Mouse (Mus musculus): ENCODE measurements at regions not wholly inside any gene's neighbourhood (a gene's known extent, or its start where the extent isn't known, plus 50 kb on each side); places are given as distances from the start of the nearest gene placed in this dataset.

DNA sequence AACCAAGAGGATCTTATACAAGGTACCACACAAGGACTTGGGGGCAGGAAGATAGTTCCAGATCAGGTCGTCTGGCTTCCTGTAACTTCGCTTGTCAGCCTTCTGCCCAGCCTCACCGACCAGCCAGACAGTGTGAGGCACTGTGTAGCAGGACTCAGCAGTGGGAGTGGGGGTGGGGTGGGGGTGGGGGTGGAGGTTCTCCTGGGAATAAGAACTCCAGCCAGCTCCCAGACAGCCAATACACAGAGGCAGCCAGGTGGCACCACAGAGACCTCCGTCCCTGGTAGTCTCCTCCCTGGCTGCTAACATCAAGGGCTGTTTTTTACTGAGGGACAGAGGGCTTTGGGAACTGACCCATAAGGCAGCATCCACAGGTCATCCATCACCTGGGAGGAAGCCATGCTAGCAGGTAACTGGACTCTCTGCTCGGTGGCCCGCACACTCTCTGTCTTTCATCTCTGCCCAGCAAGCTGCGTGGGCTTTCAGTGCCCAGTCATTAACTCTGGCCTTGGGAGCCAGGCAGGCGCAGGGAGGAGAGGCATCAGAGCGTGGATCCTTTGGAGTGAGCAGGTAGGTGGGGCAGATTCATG lies 60.3 kb upstream of the Wnt4 start:
- Histone ChIP-seq H3K4me3 (replicated peaks) (no peak overlapping the region), H3K4me1 (ENCODE audit: control insufficient read depth) (no peaks in the 10 kb centered on the region), H3K27me3 (ENCODE audit: control insufficient read depth) (no peaks in the 10 kb centered on the region; the same call in 1 of the 2 replicates), H3K9me3 (ENCODE audit: control insufficient read depth, low read length) (no peaks in the 10 kb centered on the region), H3K36me3 (ENCODE audit: control insufficient read depth) (no peaks in the 10 kb centered on the region)
- no peak for TF ChIP-seq TAL1 (IDR thresholded peaks at IDR 0.05; ENCODE audit: low read length)

DNA sequence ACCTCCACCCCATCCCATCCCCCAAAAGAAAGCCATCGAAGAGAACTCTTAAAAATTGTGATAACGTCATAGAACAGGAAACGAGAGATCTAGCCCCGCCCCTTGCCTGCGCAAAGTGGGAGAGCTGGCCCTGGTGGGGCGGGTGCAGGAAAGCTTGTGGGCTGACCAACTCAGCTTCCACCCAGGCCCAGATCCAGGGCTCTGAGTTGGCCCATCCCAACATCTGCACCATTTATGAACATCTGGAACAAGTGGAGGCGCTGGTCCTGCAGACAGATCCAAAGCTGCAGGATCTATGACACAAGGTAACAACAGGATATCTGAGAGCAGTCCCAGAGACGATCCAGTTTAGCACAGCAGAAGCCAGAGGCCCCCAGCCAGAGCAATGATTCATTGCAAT lies 62.7 kb upstream of the Wnt4 start:
- Histone ChIP-seq H3K9me3 (ENCODE audit: control insufficient read depth, low read length) (no peaks in the 10 kb centered on the region), H3K27me3 (ENCODE audit: control insufficient read depth) (no peaks in the 10 kb centered on the region; the same call in 1 of the 2 replicates), H3K36me3 (ENCODE audit: control insufficient read depth) (no peaks in the 10 kb centered on the region), H3K4me3 (replicated peaks) (no peak overlapping the region), H3K4me1 (ENCODE audit: control insufficient read depth) (no peaks in the 10 kb centered on the region)
- no peak for TF ChIP-seq TAL1 (IDR thresholded peaks at IDR 0.05; ENCODE audit: low read length)
- no peak for TF ChIP-seq GATA1 (IDR thresholded peaks at IDR 0.05; ENCODE audit: low read length)

DNA sequence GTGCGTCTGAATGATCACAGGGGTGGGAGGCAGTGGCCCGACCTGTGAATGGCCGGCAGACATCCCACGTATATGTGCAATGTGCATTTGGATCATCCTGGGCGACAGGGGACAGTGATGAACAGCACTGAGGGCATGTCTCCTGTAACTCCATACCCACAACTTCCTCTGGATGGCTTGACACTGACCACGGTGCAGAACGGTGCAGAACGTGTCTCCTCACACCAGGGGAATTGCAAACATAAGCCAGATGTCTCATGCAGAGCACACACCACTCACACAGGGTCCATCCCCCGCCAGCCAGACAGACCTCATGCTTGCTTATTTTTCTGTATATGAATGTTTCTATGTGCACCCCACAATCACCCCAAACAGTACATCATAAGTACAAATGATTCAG lies 64.4 kb upstream of the Wnt4 start:
- no peaks in the 10 kb centered on the region; the same call in 1 of the 2 replicates for H3K27me3 ChIP-seq (ENCODE audit: control insufficient read depth)
- H3K36me3 ChIP-seq (ENCODE audit: control insufficient read depth), result no peaks in the 10 kb centered on the region
- no peak overlapping the region for H3K4me3 ChIP-seq (replicated peaks)
- no peaks in the 10 kb centered on the region for H3K9me3 ChIP-seq (ENCODE audit: control insufficient read depth, low read length)
- no peaks in the 10 kb centered on the region for H3K4me1 ChIP-seq (ENCODE audit: control insufficient read depth)
- no peak for TF ChIP-seq TAL1 (IDR thresholded peaks at IDR 0.05; ENCODE audit: low read length)
- no peak for TF ChIP-seq GATA1 (IDR thresholded peaks at IDR 0.05; ENCODE audit: low read length)

DNA sequence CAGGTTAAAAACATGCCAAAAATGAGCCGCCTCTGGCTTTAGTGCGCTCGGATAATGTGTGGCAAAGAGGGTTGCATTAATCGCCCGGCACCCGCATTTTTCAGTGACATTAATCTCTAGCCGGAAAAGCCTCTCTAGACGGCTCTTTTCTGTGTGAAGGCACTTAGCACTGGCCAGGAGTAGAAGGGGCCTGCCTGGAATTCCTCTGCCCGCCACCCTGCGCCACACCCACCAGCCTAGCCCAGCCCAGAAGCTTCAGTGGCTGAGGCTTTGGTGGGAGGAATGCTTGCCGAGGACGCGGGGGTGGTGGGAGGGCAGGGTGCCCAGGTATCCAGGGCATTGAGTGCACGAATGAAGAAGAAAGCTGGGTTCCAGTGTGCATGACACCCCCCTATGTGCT lies 65.2 kb upstream of the Wnt4 start:
- no peaks in the 10 kb centered on the region for H3K9me3 ChIP-seq (ENCODE audit: control insufficient read depth, low read length)
- H3K36me3 ChIP-seq (ENCODE audit: control insufficient read depth), result no peaks in the 10 kb centered on the region
- H3K27me3 ChIP-seq (ENCODE audit: control insufficient read depth), result no peaks in the 10 kb centered on the region; the same call in 1 of the 2 replicates
- no peaks in the 10 kb centered on the region for H3K4me1 ChIP-seq (ENCODE audit: control insufficient read depth)
- TF ChIP-seq TAL1 (IDR thresholded peaks at IDR 0.05; ENCODE audit: low read length) (no peak), GATA1 (IDR thresholded peaks at IDR 0.05; ENCODE audit: low read length) (no peak)
- no peak overlapping the region for H3K4me3 ChIP-seq (replicated peaks)

DNA sequence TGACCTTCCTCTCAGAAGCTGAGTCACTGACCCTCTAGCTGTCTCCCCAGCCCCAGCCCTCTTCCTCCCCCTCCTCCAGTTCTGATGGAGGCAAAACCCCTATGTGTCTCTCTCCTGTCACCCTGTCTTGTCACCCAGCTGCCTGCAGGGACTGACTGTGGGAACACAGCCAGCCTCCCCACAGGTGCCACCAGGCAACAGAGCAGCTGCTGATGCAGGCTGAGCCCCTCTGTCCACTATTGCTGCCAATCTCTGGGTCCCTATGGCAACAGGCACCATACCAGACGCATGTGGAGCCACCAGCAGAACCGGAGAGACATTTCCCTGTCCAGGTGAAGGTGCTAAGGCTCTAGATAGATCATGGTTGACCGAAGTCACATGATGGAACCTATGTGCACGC lies 66.0 kb upstream of the Wnt4 start:
- H3K9me3 ChIP-seq (ENCODE audit: control insufficient read depth, low read length), result no peaks in the 10 kb centered on the region
- H3K27me3 ChIP-seq (ENCODE audit: control insufficient read depth), result no peaks in the 10 kb centered on the region; the same call in 1 of the 2 replicates
- TF ChIP-seq TAL1 (IDR thresholded peaks at IDR 0.05; ENCODE audit: low read length), result no peak
- no peak for TF ChIP-seq GATA1 (IDR thresholded peaks at IDR 0.05; ENCODE audit: low read length)
- H3K4me3 ChIP-seq (replicated peaks), result no peak overlapping the region
- H3K4me1 ChIP-seq (ENCODE audit: control insufficient read depth), result no peaks in the 10 kb centered on the region
- H3K36me3 ChIP-seq (ENCODE audit: control insufficient read depth), result no peaks in the 10 kb centered on the region

DNA sequence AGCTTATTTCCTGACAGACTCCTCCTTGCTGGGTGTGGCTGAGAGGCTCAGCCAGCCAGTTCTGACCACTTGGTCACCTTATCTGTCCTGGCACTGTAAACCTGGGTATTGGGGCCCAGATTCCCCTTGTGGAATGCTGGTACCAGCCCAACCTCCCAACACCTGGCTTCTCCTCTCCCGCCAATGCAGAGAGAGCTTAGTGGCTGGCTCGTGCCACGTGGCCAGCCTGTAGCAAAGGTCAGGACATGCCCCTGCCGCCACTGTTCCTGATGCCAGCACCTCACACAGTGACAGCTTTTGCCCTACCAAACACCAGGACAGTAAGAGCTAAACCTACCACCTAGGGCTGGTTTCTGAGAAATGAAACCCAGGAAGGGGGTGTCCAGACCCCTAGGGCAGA lies 66.8 kb upstream of the Wnt4 start:
- TF ChIP-seq GATA1 (IDR thresholded peaks at IDR 0.05; ENCODE audit: low read length), result no peak
- no peak for TF ChIP-seq TAL1 (IDR thresholded peaks at IDR 0.05; ENCODE audit: low read length)
- Histone ChIP-seq H3K9me3 (ENCODE audit: control insufficient read depth, low read length) (no peaks in the 10 kb centered on the region), H3K4me1 (ENCODE audit: control insufficient read depth) (no peaks in the 10 kb centered on the region), H3K36me3 (ENCODE audit: control insufficient read depth) (no peaks in the 10 kb centered on the region), H3K4me3 (replicated peaks) (no peak overlapping the region), H3K27me3 (ENCODE audit: control insufficient read depth) (no peaks in the 10 kb centered on the region; the same call in 1 of the 2 replicates)

DNA sequence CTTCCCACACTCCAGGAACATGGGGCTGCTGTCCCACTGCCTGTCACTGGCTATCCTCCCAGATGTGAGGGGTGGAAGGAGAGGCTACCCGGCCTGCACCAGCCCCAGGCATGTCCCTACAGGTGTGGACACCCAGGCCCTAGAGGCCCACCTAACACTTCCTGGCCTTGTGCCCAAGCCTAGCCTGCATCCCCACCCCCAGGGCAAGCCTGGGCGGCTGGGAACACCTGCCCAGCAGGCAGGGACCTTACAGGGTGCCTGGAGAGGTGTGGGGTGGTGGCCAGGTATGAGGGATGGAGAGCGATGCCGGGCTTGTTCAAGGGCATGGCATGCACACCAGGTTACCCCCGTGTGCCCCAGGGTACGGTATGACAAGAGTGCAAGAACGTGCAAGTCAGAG lies 76.3 kb upstream of the Wnt4 start:
- 0 out of 2 replicates have a peak, but pooled peaks cover 2% of the 10 kb centered on the region for H3K27me3 ChIP-seq (ENCODE audit: control insufficient read depth)
- H3K9me3 ChIP-seq (ENCODE audit: control insufficient read depth, low read length), result no peaks in the 10 kb centered on the region
- no peaks in the 10 kb centered on the region for H3K36me3 ChIP-seq (ENCODE audit: control insufficient read depth)
- TF ChIP-seq TAL1 (IDR thresholded peaks at IDR 0.05; ENCODE audit: low read length) (no peak), GATA1 (IDR thresholded peaks at IDR 0.05; ENCODE audit: low read length) (no peak)
- H3K4me1 ChIP-seq (ENCODE audit: control insufficient read depth), result peaks cover 3% of the 10 kb centered on the region
- no peak overlapping the region for H3K4me3 ChIP-seq (replicated peaks)

DNA sequence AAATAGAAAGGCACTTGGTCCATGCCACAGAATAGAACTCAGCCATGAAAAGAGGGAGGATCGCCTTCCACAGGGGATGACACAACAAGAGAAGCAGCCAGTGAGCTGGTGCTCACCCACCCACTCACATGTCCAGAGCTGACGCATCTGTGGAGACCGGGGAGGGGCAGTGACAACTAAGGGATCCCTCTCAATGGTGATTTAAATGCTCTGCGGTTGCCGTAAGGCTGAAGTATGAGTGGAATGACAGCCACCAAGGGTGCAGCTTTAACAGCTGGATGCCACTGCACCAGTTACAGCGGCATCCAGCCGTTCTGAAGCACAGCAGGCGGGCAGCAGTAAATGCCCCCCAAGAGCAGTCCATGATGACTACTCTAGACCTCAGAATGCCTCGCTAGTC lies 76.9 kb upstream of the Wnt4 start:
- peaks cover 3% of the 10 kb centered on the region for H3K4me1 ChIP-seq (ENCODE audit: control insufficient read depth)
- H3K4me3 ChIP-seq (replicated peaks), result no peak overlapping the region
- TF ChIP-seq GATA1 (IDR thresholded peaks at IDR 0.05; ENCODE audit: low read length) (no peak), TAL1 (IDR thresholded peaks at IDR 0.05; ENCODE audit: low read length) (no peak)
- no peaks in the 10 kb centered on the region for H3K9me3 ChIP-seq (ENCODE audit: control insufficient read depth, low read length)
- no peaks in the 10 kb centered on the region for H3K36me3 ChIP-seq (ENCODE audit: control insufficient read depth)
- 0 out of 2 replicates have a peak, but pooled peaks cover 2% of the 10 kb centered on the region for H3K27me3 ChIP-seq (ENCODE audit: control insufficient read depth)

DNA sequence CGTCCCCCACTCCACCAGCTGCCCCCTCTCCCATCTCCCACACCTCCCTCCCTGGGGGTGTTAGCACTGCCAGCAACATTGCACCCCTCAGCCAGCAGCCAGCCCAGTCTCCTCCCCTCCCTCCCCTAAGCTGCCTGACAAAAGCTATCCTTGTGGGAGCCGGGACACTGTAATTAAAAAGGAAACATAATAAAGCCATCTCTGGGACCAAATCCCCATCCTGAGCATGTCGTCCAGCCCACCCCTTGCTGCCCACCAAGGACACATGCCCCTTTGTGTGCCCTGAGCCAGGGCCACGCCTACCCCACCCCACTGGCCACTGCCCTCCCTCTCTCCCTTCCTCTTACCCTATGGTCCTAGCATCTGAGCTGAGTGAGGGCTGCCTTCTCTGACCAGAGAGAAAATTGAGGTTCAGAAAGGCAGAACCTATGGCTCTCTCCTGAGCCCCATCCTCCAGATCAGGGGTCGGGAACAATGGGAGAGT lies 80.8 kb upstream of the Wnt4 start:
- TF ChIP-seq GATA1 (IDR thresholded peaks at IDR 0.05; ENCODE audit: low read length) (no peak), TAL1 (IDR thresholded peaks at IDR 0.05; ENCODE audit: low read length) (no peak)
- Histone ChIP-seq H3K4me3 (replicated peaks) (no peak overlapping the region), H3K36me3 (ENCODE audit: control insufficient read depth) (no peaks in the 10 kb centered on the region), H3K4me1 (ENCODE audit: control insufficient read depth) (no peaks in the 10 kb centered on the region), H3K27me3 (ENCODE audit: control insufficient read depth) (0 out of 2 replicates have a peak, but pooled peaks cover 2% of the 10 kb centered on the region), H3K9me3 (ENCODE audit: control insufficient read depth, low read length) (no peaks in the 10 kb centered on the region)

DNA sequence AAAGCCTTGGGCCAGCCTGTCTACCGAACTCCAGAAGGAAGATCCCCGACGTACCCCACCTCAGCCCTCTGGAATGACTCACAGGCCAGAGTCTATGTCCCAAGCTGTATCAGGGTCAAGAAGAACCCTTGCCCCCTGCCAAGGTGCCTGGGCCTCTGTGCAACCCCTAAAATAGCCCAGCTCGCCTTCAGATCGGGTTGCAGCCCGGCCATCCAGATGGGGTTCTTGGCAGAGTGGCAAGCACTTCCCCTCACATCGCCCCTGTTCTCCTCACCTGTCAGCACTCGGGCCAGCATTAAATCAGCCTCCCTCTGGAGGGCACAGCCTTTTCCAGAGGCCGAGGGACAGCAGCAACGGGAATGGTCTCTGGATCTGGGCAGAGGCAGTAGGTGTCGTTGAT lies 83.2 kb upstream of the Wnt4 start:
- Histone ChIP-seq H3K27me3 (ENCODE audit: control insufficient read depth) (no peaks in the 10 kb centered on the region), H3K4me1 (ENCODE audit: control insufficient read depth) (no peaks in the 10 kb centered on the region), H3K4me3 (replicated peaks) (no peak overlapping the region), H3K9me3 (ENCODE audit: control insufficient read depth, low read length) (no peaks in the 10 kb centered on the region), H3K36me3 (ENCODE audit: control insufficient read depth) (no peaks in the 10 kb centered on the region)
- no peak for TF ChIP-seq GATA1 (IDR thresholded peaks at IDR 0.05; ENCODE audit: low read length)
- no peak for TF ChIP-seq TAL1 (IDR thresholded peaks at IDR 0.05; ENCODE audit: low read length)

Measured in erythroblast, embryonic 14.5 days (primary cell).